Comparison of ENCODE assay signal across 21 mouse cellular contexts in the genomic region with DNA sequence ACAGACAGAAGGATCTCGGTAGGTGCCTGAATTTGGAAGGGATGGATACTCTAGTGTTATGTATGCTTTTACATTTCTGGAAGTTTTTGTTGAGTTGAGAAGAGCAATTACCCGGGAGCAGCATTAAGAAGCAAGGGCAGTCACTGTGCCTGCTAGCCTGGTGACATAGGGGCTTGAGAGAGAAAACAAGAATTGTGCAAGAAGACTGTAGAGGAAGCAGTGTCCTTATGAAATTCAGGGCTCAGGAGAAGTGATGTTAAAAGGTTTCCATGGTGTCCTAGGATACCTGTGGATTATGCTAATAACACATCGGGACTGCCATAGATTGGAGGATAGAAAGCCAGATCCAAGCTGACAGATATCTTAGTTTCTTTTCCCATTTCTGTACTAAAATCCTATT.
DNase-seq lines count a peak whose midpoint lies in the region; ATAC-seq and TF ChIP-seq lines count a peak whose summit lies in the region.
"Had no signal": no experiment of that assay in that cellular context is flagged by ENCODE, and none has a peak within 500 bp of the region (broad histone marks: within the 10 kb centered on the region; RNA-seq: fewer than 3 reads in every experiment).

No protein-coding gene starts in this region.

- TF ChIP-seq CTCF in liver, adult 2 months (IDR thresholded peaks at IDR 0.05; ENCODE audit: low read depth, low read length): no peak
- no peak for TF ChIP-seq CTCF in liver, postnatal 0 days (IDR thresholded peaks at IDR 0.05; ENCODE audit: low read depth)
- no peak for TF ChIP-seq CTCF in embryonic fibroblast, embryonic 13.5 days (IDR thresholded peaks at IDR 0.05; ENCODE audit: borderline replicate concordance, insufficient read depth, low read length)

- H3K79me2 ChIP-seq in liver, adult 2 months (ENCODE audit: control insufficient read depth, insufficient read depth, low read length): no peaks in the 10 kb centered on the region

- DNase-seq in liver, adult 2 months (ENCODE audit: extremely low read depth, low read depth, low spot score): no peak
- DNase-seq in liver, postnatal 0 days: no peak
- peak; percentile 15 for DNase-seq in adipocyte (ENCODE audit: low spot score)
- DNase-seq in thymus, postnatal 0 days (ENCODE audit: low spot score): no peak
- DNase-seq: B cell, adult 2 months; cerebellum, adult 18-20 months; cerebellum, adult 9-10 months; heart, postnatal 4 days had no signal

- no peak for ATAC-seq in liver, postnatal 0 days
- ATAC-seq in megakaryocyte progenitor cell, adult 5-6 weeks (replicated peaks; ENCODE audit: poor library complexity): peak; percentile 72
- ATAC-seq in activated CD4-positive, CD25-positive, alpha-beta regulatory T cell, adult 4 months: no peak
- ATAC-seq: forebrain, embryonic 15.5 days; hindbrain, postnatal 0 days had no signal

- H3K36me3 ChIP-seq in liver, adult 2 months (ENCODE audit: control insufficient read depth, insufficient read depth, low read length): no peaks in the 10 kb centered on the region
- no peaks in the 10 kb centered on the region for H3K36me3 ChIP-seq in liver, postnatal 0 days (replicated peaks; ENCODE audit: insufficient read depth, low read length)
- H3K36me3 ChIP-seq: embryonic facial prominence, embryonic 12.5 days; embryonic facial prominence, embryonic 15.5 days; forebrain, embryonic 12.5 days; forebrain, embryonic 15.5 days; heart, embryonic 10.5 days; heart, embryonic 13.5 days had no signal

- H3K27me3 ChIP-seq in liver, adult 2 months (ENCODE audit: control insufficient read depth, insufficient read depth, low read length): no peaks in the 10 kb centered on the region
- no peaks in the 10 kb centered on the region for H3K27me3 ChIP-seq in liver, postnatal 0 days (ENCODE audit: insufficient read depth, low read length)
- H3K27me3 ChIP-seq: embryonic facial prominence, embryonic 12.5 days; embryonic facial prominence, embryonic 15.5 days; forebrain, embryonic 12.5 days; forebrain, embryonic 15.5 days; heart, embryonic 13.5 days had no signal

- 71% methylated on average over 3 of the region's 3 CpGs for WGBS in liver, adult 2 months
- 73% methylated on average over 3 of the region's 3 CpGs for whole genome bisulfite sequencing in liver, postnatal 0 days (ENCODE audit: insufficient replicate concordance)

- H3K4me1 ChIP-seq in liver, adult 2 months (ENCODE audit: control insufficient read depth, insufficient read depth, low read length): peaks cover 19% of the 10 kb centered on the region; the same call in 1 of the 2 replicates
- H3K4me1 ChIP-seq in liver, postnatal 0 days (ENCODE audit: insufficient read depth): 0 out of 2 replicates have a peak, but pooled peaks cover 2% of the 10 kb centered on the region
- H3K4me1 ChIP-seq in embryonic fibroblast, embryonic 13.5 days (ENCODE audit: control insufficient read depth, insufficient read depth, low read length): peaks cover 7% of the 10 kb centered on the region; the same call in 1 of the 2 replicates
- H3K4me1 ChIP-seq: forebrain, embryonic 12.5 days; forebrain, embryonic 15.5 days; heart, embryonic 10.5 days; heart, embryonic 13.5 days had no signal

- TF ChIP-seq POLR2A in liver, adult 2 months (IDR thresholded peaks at IDR 0.05; ENCODE audit: extremely low read depth, insufficient read depth, low read length): no peak
- no peak for TF ChIP-seq POLR2A in embryonic fibroblast, embryonic 13.5 days (IDR thresholded peaks at IDR 0.05; ENCODE audit: low read depth, low read length)

- no peak for TF ChIP-seq EP300 in liver, postnatal 0 days (IDR thresholded peaks at IDR 0.05; ENCODE audit: low read depth)

- no peaks in the 10 kb centered on the region for H3K9me3 ChIP-seq in liver, postnatal 0 days (ENCODE audit: low read length)
- H3K9me3 ChIP-seq: embryonic facial prominence, embryonic 12.5 days; embryonic facial prominence, embryonic 15.5 days; forebrain, embryonic 12.5 days; forebrain, embryonic 15.5 days; heart, embryonic 10.5 days; heart, embryonic 13.5 days had no signal

- peak overlapping the region; percentile 33; the same call in 1 of the 2 replicates for H3K27ac ChIP-seq in liver, adult 2 months (replicated peaks; ENCODE audit: insufficient read depth, low read depth, low read length)
- H3K27ac ChIP-seq in liver, postnatal 0 days (ENCODE audit: low read depth): no peak overlapping the region
- peak overlapping the region; percentile 31 for H3K27ac ChIP-seq in embryonic fibroblast, embryonic 13.5 days (ENCODE audit: insufficient read depth, low read length)
- H3K27ac ChIP-seq: embryonic facial prominence, embryonic 12.5 days; embryonic facial prominence, embryonic 15.5 days; forebrain, embryonic 12.5 days; forebrain, embryonic 15.5 days; heart, adult 2 months; heart, embryonic 10.5 days; heart, embryonic 13.5 days; hindbrain, embryonic 14.5 days; hindbrain, postnatal 0 days had no signal

- no peak overlapping the region for H3K9ac ChIP-seq in liver, adult 2 months (ENCODE audit: low read depth, low read length)
- no peak overlapping the region for H3K9ac ChIP-seq in liver, postnatal 0 days (replicated peaks)
- H3K9ac ChIP-seq: embryonic facial prominence, embryonic 12.5 days; embryonic facial prominence, embryonic 15.5 days; forebrain, embryonic 12.5 days; forebrain, embryonic 15.5 days; heart, embryonic 13.5 days; hindbrain, embryonic 14.5 days had no signal

- no peak overlapping the region for H3K4me2 ChIP-seq in liver, postnatal 0 days (ENCODE audit: low read depth, low read length)
- H3K4me2 ChIP-seq: embryonic facial prominence, embryonic 12.5 days; embryonic facial prominence, embryonic 15.5 days; forebrain, embryonic 12.5 days; forebrain, embryonic 15.5 days; heart, embryonic 13.5 days; hindbrain, embryonic 14.5 days had no signal

- H3K4me3 ChIP-seq in liver, adult 2 months (ENCODE audit: insufficient read depth, low read depth, low read length): no peak overlapping the region
- no peak overlapping the region for H3K4me3 ChIP-seq in liver, postnatal 0 days (ENCODE audit: low read depth, low read length)
- no peak overlapping the region for H3K4me3 ChIP-seq in embryonic fibroblast, embryonic 13.5 days (ENCODE audit: insufficient read depth, low read length)
- H3K4me3 ChIP-seq: embryonic facial prominence, embryonic 12.5 days; embryonic facial prominence, embryonic 15.5 days; erythroblast, embryonic 14.5 days; forebrain, embryonic 12.5 days; forebrain, embryonic 15.5 days; heart, adult 2 months; heart, embryonic 10.5 days; heart, embryonic 13.5 days had no signal
